Mouse (Mus musculus) heart, adult 2 months (tissue): ENCODE measurements around the gene Usp54. TPM values are rescaled to one million over a fixed set of nuclear protein-coding genes. Genes with fewer than 3 reads are reported as not detected.

Experiments
- DNase-seq, 2 experiments: peaks; one replicate each; pipeline ENCODE4 v3.0.0; 2021
- H3K27ac ChIP-seq: fragments of 200-600 bp; 2 replicates; pipeline ENCODE4 v1.8.1; 2022
- H3K27me3 ChIP-seq: fragments of 200-500 bp; 2 replicates; pipeline ENCODE4 v1.6.1; 2012; ENCODE audit warnings: mild to moderate bottlenecking, low read length, inconsistent platforms, mixed read lengths; ENCODE audit not compliant: control insufficient read depth, insufficient read depth
- H3K36me3 ChIP-seq: fragments of 200-500 bp; 2 replicates; pipeline ENCODE4 v1.6.1; 2012; ENCODE audit warnings: low read length, inconsistent platforms; ENCODE audit not compliant: control insufficient read depth, insufficient read depth
- H3K4me1 ChIP-seq: fragments of 200-500 bp; 2 replicates; pipeline ENCODE4 v1.6.1; 2011; ENCODE audit warnings: low read length; ENCODE audit not compliant: control insufficient read depth, insufficient read depth
- H3K4me3 ChIP-seq: fragments of 200-600 bp; 2 replicates; pipeline ENCODE4 v1.8.1; 2022
- H3K79me2 ChIP-seq: fragments of 200-500 bp; replicated peaks from 2 replicates; pipeline ENCODE4 v1.6.1; 2012; ENCODE audit warnings: mild to moderate bottlenecking, inconsistent platforms, low read length, moderate library complexity, mixed read lengths; ENCODE audit not compliant: control insufficient read depth, insufficient read depth
- H3K9ac ChIP-seq: fragments of 200-500 bp; 2 replicates; pipeline ENCODE4 v1.6.1; 2012; ENCODE audit warnings: low read depth, mild to moderate bottlenecking, control low read depth, inconsistent platforms, low read length, mixed read lengths
- CTCF ChIP-seq: fragments of 200-600 bp; IDR thresholded peaks from 2 replicates; pipeline ENCODE4 v1.8.1; 2022; ENCODE audit warnings: antibody characterized with exemption, mild to moderate bottlenecking, moderate library complexity
- EP300 ChIP-seq: fragments of 200-500 bp; IDR thresholded peaks from 2 replicates; pipeline ENCODE4 v1.6.1; 2011; ENCODE audit warnings: low read depth, low read length, control low read depth; ENCODE audit not compliant: insufficient read depth
- POLR2A ChIP-seq: fragments of 200-500 bp; IDR thresholded peaks from 2 replicates; pipeline ENCODE4 v1.6.1; 2011; ENCODE audit warnings: mild to moderate bottlenecking, low read depth, low read length, control low read depth; ENCODE audit not compliant: insufficient read depth
- WGBS: fragments of 180-500 bp; shearing (Covaris S2); methylation state at CpG from one replicate; pipeline ENCODE4 v1.1.7; 2018; 5-methylcytosine and 5-hydroxymethylcytosine counted together
- intact Hi-C: fragments of 180-260 bp; cut with DNase I; formaldehyde crosslinking; loops from one replicate; pipeline ENCODE4 v1.15.1; 2025
- microRNA-seq, 2 experiments: library from miRNA; unstranded; fragments of <30 nt; microRNA quantifications; one replicate each; pipeline ENCODE4 v1.2.0; 2021
- polyA plus RNA-seq: library from polyadenylated mRNA; depleted of rRNA; stranded (reverse); fragments of >200 nt; gene quantifications from 2 replicates; pipeline ENCODE4 v1.2.3, GENCODE M21; 2012; rRNA removed
- total RNA-seq, 2 experiments: library from RNA; stranded (reverse); gene quantifications; 2 replicates each; pipeline ENCODE4 v1.2.3; 2021

The Usp54 gene
- total and polyA plus RNA-seq, 3 experiments = 10.9 to 16.2 (median 14.1) TPM

DNA sequence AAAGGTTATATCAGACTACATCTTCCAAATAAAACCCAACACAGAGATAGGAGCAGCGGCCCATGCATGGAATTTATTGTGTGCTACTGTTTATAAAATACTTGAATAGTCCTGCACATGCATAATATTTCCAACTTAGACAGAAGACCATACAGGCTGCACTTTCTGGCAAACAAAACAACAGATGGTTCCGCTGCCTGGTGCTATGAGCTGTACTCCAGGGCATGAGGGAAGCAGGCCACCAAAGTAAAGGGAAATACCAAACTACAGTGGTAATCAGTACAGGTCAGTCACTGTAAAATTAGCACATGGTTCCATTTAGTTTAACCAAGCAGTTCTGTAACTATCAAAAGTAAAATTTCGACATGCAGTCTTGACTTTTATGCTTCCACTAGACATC is 140.9 kb downstream of the Usp54 start:
- no peak overlapping the region for H3K4me3 ChIP-seq
- no peak overlapping the region for H3K27ac ChIP-seq
- 85% methylated on average over 3 of the region's 3 CpGs for WGBS
- no peaks in the 10 kb centered on the region for H3K27me3 ChIP-seq
- H3K36me3 ChIP-seq = peaks cover 5% of the 10 kb centered on the region
- no peak for TF ChIP-seq POLR2A
- no peak for TF ChIP-seq CTCF
- TF ChIP-seq EP300 = no peak
- no peak for DNase-seq
- no peak overlapping the region for H3K9ac ChIP-seq
- H3K4me1 ChIP-seq = peaks cover 2% of the 10 kb centered on the region
- intact Hi-C loops = no loop called here
- H3K79me2 ChIP-seq = no peaks in the 10 kb centered on the region; the same call in 1 of the 2 replicates

Small RNAs within 50 kb of the gene (microRNA-seq; reads per million reads assigned to microRNA genes)
- gene Mir6946 = 0 to 0.77 reads per million in 2 experiments

Other genes starting within 250 kb of the Usp54 start
- gene Mrps16, start 247.4 kb downstream of the Usp54 start, total RNA-seq = 10 to 100 TPM; 68.6 to 74.9 TPM
- 54.7 and 65.4 TPM in 2 replicates for gene Mrps16, start 247.4 kb downstream of the Usp54 start, polyA plus RNA-seq
- not detected for gene Cfap70, start 188.8 kb downstream of the Usp54 start, total RNA-seq
- 0.70 TPM in 1 of 2 replicates, not detected in the other for gene Cfap70, start 188.8 kb downstream of the Usp54 start, polyA plus RNA-seq
- gene Anxa7, start 160.9 kb downstream of the Usp54 start, total RNA-seq = 10 to 100 TPM; 49.3 to 55.1 TPM
- gene Anxa7, start 160.9 kb downstream of the Usp54 start, polyA plus RNA-seq = 55.1 and 76.0 TPM in 2 replicates
- gene Mss51, start 144.2 kb downstream of the Usp54 start, total RNA-seq = under 1 TPM; 0.26 to 0.48 TPM
- 0.31 and 0.53 TPM in 2 replicates for gene Mss51, start 144.2 kb downstream of the Usp54 start, polyA plus RNA-seq
- gene Ppp3cb, start 94.5 kb downstream of the Usp54 start, total RNA-seq = 10 to 100 TPM; 60.9 to 69.2 TPM
- gene Ppp3cb, start 94.5 kb downstream of the Usp54 start, polyA plus RNA-seq = 16.0 and 35.0 TPM in 2 replicates
- gene Myoz1, start 15.5 kb upstream of the Usp54 start, total RNA-seq = under 1 TPM; 0.31 to 0.52 TPM
- gene Myoz1, start 15.5 kb upstream of the Usp54 start, polyA plus RNA-seq = 0.31 and 0.91 TPM in 2 replicates
- gene Synpo2l, start 27.3 kb upstream of the Usp54 start, total RNA-seq = 100 to 1,000 TPM in 1 of 2 experiments, 10 to 100 TPM in 1; 96.8 to 126 TPM
- 63.4 and 67.7 TPM in 2 replicates for gene Synpo2l, start 27.3 kb upstream of the Usp54 start, polyA plus RNA-seq
- gene Sec24c, start 33.2 kb upstream of the Usp54 start, total RNA-seq = 100 to 1,000 TPM in 1 of 2 experiments, 10 to 100 TPM in 1; 98.2 to 106 TPM
- gene Sec24c, start 33.2 kb upstream of the Usp54 start, polyA plus RNA-seq = 133 and 146 TPM in 2 replicates
- gene Fut11, start 53.9 kb upstream of the Usp54 start, total RNA-seq = 1 to 10 TPM; 5.3 to 5.9 TPM
- 5.3 and 6.9 TPM in 2 replicates for gene Fut11, start 53.9 kb upstream of the Usp54 start, polyA plus RNA-seq
- 100 to 1,000 TPM in 1 of 2 experiments, 10 to 100 TPM in 1; 98.8 to 126 TPM for gene Chchd1, start 61.9 kb upstream of the Usp54 start, total RNA-seq
- 66.8 and 89.0 TPM in 2 replicates for gene Chchd1, start 61.9 kb upstream of the Usp54 start, polyA plus RNA-seq
- 10 to 100 TPM; 38.5 to 40.0 TPM for gene Zswim8, start 66.5 kb upstream of the Usp54 start, total RNA-seq
- 103 and 108 TPM in 2 replicates for gene Zswim8, start 66.5 kb upstream of the Usp54 start, polyA plus RNA-seq
- gene Ndst2, start 93.5 kb upstream of the Usp54 start, total RNA-seq = 1 to 10 TPM; 8.3 to 8.5 TPM
- gene Ndst2, start 93.5 kb upstream of the Usp54 start, polyA plus RNA-seq = 15.5 and 23.7 TPM in 2 replicates
- 10 to 100 TPM; 36.8 to 41.0 TPM for gene Camk2g, start 153.0 kb upstream of the Usp54 start, total RNA-seq
- gene Camk2g, start 153.0 kb upstream of the Usp54 start, polyA plus RNA-seq = 37.0 and 54.6 TPM in 2 replicates
- 1 to 10 TPM; 3.4 to 6.2 TPM for gene Plau, start 195.6 kb upstream of the Usp54 start, total RNA-seq
- 1.8 and 3.5 TPM in 2 replicates for gene Plau, start 195.6 kb upstream of the Usp54 start, polyA plus RNA-seq